Mouse (Mus musculus) heart, embryonic 12.5 days (tissue): ENCODE results near the gene Syt13. TPM values are rescaled to one million over a fixed set of nuclear protein-coding genes. Genes with fewer than 3 reads are reported as not detected.

Experiments
- ATAC-seq: fragments of 200-750 bp; cut with Nextera tagmentation; 2 replicates; pipeline ENCODE4 v1.8.0; 2017; ENCODE audit warnings: moderate TSS enrichment, moderate library complexity; ENCODE audit not compliant: insufficient number of reproducible peaks, low FRiP score
- H3K27ac ChIP-seq: fragments of 300-500 bp; sonication (generic); 2 replicates; pipeline ENCODE4 v1.5.1; 2016; ENCODE audit warnings: mild to moderate bottlenecking, moderate library complexity; ENCODE audit not compliant: poor library complexity, severe bottlenecking
- H3K27me3 ChIP-seq: fragments of 300-500 bp; sonication (generic); replicated peaks from 2 replicates; pipeline ENCODE4 v1.6.1; 2016; ENCODE audit warnings: mild to moderate bottlenecking, moderate library complexity
- H3K36me3 ChIP-seq: fragments of 300-500 bp; sonication (generic); 2 replicates; pipeline ENCODE4 v1.6.1; 2016; ENCODE audit warnings: mild to moderate bottlenecking, moderate library complexity
- H3K4me1 ChIP-seq: fragments of 300-500 bp; sonication (generic); replicated peaks from 2 replicates; pipeline ENCODE4 v1.6.1; 2016; ENCODE audit warnings: mild to moderate bottlenecking
- H3K4me2 ChIP-seq: fragments of 300-500 bp; sonication (generic); 2 replicates; pipeline ENCODE4 v1.6.1; 2016; ENCODE audit warnings: mild to moderate bottlenecking, moderate library complexity
- H3K4me3 ChIP-seq: fragments of 300-500 bp; sonication (generic); 2 replicates; pipeline ENCODE4 v1.5.1; 2016; ENCODE audit warnings: mild to moderate bottlenecking
- H3K9ac ChIP-seq: fragments of 300-500 bp; sonication (generic); 2 replicates; pipeline ENCODE4 v1.6.1; 2016; ENCODE audit warnings: mild to moderate bottlenecking, moderate library complexity
- H3K9me3 ChIP-seq: fragments of 300-500 bp; sonication (generic); replicated peaks from 2 replicates; pipeline ENCODE4 v1.6.1; 2016; ENCODE audit warnings: mild to moderate bottlenecking, moderate library complexity
- WGBS: fragments of 180-500 bp; shearing (Covaris S2); methylation state at CpG from one replicate; pipeline ENCODE4 v1.1.7; 2016; 5-methylcytosine and 5-hydroxymethylcytosine counted together
- polyA plus RNA-seq: library from polyadenylated mRNA; unstranded; fragments of >200 nt; fragmentation: Nextera tagmentation; extraction: Ambion mirVana; gene quantifications from 2 replicates; pipeline ENCODE4 v1.2.1, GENCODE M21; 2016

The Syt13 gene
- polyA plus RNA-seq, 1 experiment from 2014 or later: 0.52 TPM

DNA sequence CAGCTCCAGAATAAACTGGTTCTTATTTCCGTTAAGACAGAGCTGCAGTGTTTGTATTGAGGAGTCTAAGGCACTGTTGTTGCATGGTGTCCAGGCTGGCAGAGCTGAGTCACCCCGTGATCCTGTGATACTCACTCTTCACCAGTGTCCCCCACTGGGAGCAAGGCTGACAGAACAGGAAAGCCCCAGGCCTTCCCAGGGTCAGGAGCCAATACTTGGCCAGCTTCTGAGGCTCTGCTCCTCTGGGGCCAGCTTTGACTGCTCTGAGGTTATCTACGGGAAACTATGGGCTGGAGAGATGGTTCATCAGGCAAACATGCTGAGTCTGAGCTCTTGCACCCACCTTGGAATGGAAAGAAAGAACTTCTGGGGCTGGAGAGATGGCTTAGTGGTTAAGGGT, 28.0 kb upstream of the Syt13 start:
- WGBS: 61% methylated on average over 3 of the region's 3 CpGs
- Histone ChIP-seq H3K9me3 (no peaks in the 10 kb centered on the region), H3K4me3 (no peak overlapping the region), H3K36me3 (no peaks in the 10 kb centered on the region), H3K27ac (no peak overlapping the region), H3K4me2 (no peak overlapping the region), H3K4me1 (peaks cover 9% of the 10 kb centered on the region; the same call in 1 of the 2 replicates), H3K9ac (no peak overlapping the region), H3K27me3 (peaks cover 5% of the 10 kb centered on the region)
- ATAC-seq: no peak

DNA sequence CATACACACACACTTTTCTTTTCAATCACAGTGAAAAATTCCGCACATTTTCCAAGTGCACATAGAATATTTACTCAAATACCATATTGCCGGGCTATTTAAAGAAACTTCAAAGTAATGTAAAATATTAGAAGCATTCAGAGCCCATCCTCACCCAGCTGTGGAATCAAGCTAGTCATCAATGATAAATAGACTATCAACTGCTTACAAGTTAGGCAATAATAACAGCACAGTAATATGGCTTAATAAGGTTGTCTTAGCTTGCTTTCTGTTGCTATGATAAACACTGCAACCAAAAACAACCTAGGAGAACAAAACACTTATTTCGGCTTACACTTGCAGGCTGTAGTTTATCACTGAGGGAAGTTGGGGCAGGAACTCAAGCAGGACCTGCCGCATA, 22.4 kb upstream of the Syt13 start:
- no peak overlapping the region for H3K9ac ChIP-seq
- ATAC-seq: no peak
- peaks cover 5% of the 10 kb centered on the region for H3K27me3 ChIP-seq
- no peaks in the 10 kb centered on the region for H3K4me1 ChIP-seq
- 84% methylated on average over 4 of the region's 4 CpGs for WGBS
- no peak overlapping the region for H3K27ac ChIP-seq
- no peak overlapping the region for H3K4me3 ChIP-seq
- H3K9me3 ChIP-seq: no peaks in the 10 kb centered on the region
- no peaks in the 10 kb centered on the region for H3K36me3 ChIP-seq
- no peak overlapping the region for H3K4me2 ChIP-seq

DNA sequence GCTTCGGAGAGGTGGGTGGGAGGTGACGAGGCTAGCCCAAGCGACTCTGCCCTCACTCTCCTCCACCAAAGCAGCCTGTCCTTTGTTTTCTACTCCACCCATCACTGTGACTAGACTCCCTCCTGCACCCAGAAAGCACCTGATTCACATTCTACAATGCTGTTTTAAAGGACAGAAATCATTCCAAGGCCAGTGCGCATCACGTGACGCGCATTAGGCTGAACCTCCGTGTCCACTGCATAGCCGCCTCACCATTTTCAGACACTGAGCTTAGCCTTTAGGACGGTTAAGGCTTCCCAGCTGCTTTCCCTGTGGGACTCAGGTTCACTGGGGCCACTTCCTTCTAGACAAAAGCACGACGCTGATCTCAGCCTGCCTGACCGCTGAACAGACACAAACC, 11.2 kb upstream of the Syt13 start:
- Histone ChIP-seq H3K4me1 (no peaks in the 10 kb centered on the region), H3K36me3 (no peaks in the 10 kb centered on the region), H3K4me2 (no peak overlapping the region), H3K4me3 (no peak overlapping the region), H3K27me3 (peaks cover 25% of the 10 kb centered on the region), H3K27ac (no peak overlapping the region), H3K9ac (no peak overlapping the region), H3K9me3 (no peaks in the 10 kb centered on the region)
- WGBS: 74% methylated on average over 13 of the region's 13 CpGs
- ATAC-seq: no peak

- Histone ChIP-seq H3K36me3 (no peaks in the 10 kb centered on the region), H3K27ac (no peak overlapping the region), H3K4me2 (no peak overlapping the region), H3K4me1 (no peaks in the 10 kb centered on the region), H3K4me3 (no peak overlapping the region), H3K27me3 (peaks cover 25% of the 10 kb centered on the region), H3K9me3 (no peaks in the 10 kb centered on the region), H3K9ac (no peak overlapping the region; the same call in 1 of the 2 replicates)
- no peak for ATAC-seq
- WGBS: 23% methylated on average over 8 of the region's 8 CpGs
These were observed 10.5 kb upstream of the Syt13 start for GRCm38 (mm10) chr2:92904307-92904859.

DNA sequence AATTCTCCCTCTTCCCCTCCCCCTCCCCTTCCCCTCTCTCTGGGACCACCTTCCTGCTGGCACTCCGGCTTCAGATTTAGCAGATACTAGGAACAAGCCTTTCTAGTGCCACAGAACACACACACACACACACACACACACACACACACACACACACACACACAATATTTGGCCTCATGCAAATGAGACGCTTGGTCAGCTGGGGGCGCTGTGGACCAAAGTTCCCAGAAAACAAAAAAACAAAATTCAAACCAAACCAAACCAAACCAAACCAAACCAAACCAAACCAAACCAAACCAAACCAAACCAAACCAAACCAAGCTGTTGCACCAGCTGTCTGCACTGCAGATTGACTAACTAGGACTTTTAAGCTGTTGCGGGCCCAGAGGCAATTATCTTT, 4.5 kb upstream of the Syt13 start:
- H3K36me3 ChIP-seq: no peaks in the 10 kb centered on the region
- no peak overlapping the region for H3K4me2 ChIP-seq
- H3K27me3 ChIP-seq: peaks cover 42% of the 10 kb centered on the region
- H3K4me3 ChIP-seq: no peak overlapping the region
- H3K4me1 ChIP-seq: peaks cover 7% of the 10 kb centered on the region
- no peak overlapping the region for H3K27ac ChIP-seq
- no peaks in the 10 kb centered on the region for H3K9me3 ChIP-seq
- no peak overlapping the region for H3K9ac ChIP-seq
- 50% methylated on average over 3 of the region's 4 CpGs for WGBS
- no peak for ATAC-seq

- Histone ChIP-seq H3K9ac (no peak overlapping the region), H3K4me2 (no peak overlapping the region), H3K27me3 (peaks cover 52% of the 10 kb centered on the region), H3K4me1 (peaks cover 12% of the 10 kb centered on the region), H3K27ac (no peak overlapping the region), H3K9me3 (no peaks in the 10 kb centered on the region), H3K4me3 (no peak overlapping the region), H3K36me3 (no peaks in the 10 kb centered on the region)
- ATAC-seq: no peak
These were observed 2.6 kb upstream of the Syt13 start for GRCm38 (mm10) chr2:92912312-92912711.

DNA sequence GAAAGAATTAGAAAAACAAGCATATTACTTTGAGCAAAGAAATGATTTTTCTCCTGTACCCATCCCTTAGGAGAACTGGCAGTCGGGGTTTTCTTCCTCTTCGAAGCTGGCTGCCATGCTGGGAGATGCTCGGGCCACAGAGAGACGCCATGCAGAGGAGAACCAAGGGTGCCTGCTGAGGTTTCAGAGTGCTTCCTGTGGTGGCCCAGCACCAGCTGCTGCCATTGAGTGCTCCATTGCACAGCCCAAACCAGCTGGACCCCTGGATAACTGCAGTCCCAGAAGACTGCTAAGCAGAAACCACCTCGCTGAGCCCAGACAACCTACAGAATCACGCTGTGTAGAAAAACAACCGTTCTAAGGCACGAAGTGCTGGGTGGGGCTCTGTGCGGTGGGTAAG, 1.6 kb upstream of the Syt13 start:
- Histone ChIP-seq H3K9ac (no peak overlapping the region), H3K4me1 (peaks cover 12% of the 10 kb centered on the region), H3K36me3 (no peaks in the 10 kb centered on the region), H3K4me2 (no peak overlapping the region), H3K27ac (no peak overlapping the region), H3K4me3 (no peak overlapping the region), H3K9me3 (no peaks in the 10 kb centered on the region), H3K27me3 (peaks cover 62% of the 10 kb centered on the region)
- 10% methylated on average over 9 of the region's 9 CpGs for WGBS
- ATAC-seq: no peak

DNA sequence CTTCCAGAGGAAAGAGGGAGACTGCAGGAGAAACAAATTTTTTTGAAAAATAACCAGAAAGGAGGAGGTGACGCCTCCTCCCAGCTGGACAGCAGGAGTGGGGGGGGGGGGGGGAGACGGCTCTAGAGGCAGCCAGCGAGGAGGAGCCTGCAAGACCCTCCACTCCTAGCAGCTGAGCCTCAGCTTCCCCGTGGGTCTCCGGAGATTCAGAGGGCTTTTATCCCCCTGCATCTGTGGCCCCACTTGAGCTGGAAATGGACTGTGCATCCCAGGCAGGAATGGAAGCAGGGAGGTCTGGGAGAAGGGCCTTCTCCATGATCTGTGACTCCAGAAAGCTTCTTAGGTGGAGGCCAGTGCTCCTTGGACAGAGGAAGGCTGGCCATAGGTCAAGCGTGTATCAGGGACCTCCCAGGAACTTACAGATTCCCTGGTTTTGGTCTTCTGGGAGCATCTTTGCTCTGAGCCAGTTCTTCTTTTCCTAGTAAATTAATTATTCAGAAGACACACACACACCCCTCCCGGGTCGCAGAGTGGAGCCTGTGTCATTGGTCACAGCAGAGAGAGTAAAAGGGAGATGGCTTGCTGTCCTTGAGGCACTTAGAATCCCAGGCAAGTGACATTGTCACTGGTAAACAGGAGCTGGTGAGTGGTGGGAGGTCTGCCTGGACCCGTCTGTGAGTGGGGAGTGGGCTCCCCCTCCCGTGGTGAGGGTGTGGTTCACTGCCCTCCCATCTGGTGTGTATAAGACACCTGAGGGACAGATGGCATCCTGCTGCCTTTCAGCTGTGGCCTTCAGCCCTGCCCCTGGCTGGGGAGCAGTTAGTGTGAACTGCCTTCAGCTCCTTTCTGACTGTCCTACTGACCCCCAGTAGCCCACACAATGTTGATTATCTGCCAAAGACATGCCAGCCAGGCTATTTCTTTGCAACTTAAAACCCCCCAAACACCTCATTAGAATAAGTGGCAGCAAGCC, 1.0 kb downstream of the Syt13 start:
- Histone ChIP-seq H3K36me3 (no peaks in the 10 kb centered on the region), H3K27ac (no peak overlapping the region), H3K4me1 (peaks cover 12% of the 10 kb centered on the region), H3K4me3 (no peak overlapping the region), H3K27me3 (peaks cover 64% of the 10 kb centered on the region), H3K4me2 (peak overlapping the region; percentile 90), H3K9ac (peak overlapping the region; percentile 61; the same call in 1 of the 2 replicates), H3K9me3 (no peaks in the 10 kb centered on the region)
- ATAC-seq: no peak
- 16% methylated on average over 9 of the region's 10 CpGs for WGBS

DNA sequence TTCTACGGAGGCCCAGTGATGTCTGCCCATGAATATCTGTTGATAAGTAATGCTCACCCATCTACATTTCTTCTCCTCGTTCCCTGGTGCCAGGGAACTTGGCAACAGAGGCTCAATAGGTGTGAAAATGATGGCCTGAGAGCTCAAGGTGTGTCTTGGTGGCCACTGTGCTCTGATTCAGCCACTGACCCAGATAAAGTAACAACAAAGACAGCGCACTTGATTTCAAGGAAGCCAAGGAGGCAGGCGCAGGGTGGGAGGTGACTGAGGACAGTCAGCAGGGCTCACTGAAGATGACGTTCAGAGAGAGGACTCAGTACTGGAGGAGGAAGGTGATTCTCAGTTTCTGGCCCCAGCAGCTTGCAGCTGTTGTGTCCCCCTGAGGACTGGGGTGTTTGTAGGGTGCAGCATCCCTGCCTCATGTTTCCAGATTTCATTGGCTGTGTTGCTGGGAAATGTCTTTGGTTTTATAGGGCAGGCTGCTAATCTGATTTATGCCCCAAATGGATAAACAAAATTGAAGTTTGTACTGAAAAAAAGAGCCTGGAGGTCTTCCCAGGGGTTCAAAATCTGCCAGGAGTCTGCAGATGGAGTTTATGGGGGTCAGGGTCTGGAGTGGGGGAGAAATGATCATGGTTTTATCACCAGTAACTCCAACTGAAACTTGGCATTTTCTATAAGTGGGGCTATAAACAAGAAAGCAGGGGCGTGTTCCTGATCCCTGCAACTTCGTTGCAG, 2.7 kb downstream of the Syt13 start:
- 39% methylated on average over 7 of the region's 7 CpGs for WGBS
- H3K4me1 ChIP-seq: peaks cover 12% of the 10 kb centered on the region
- H3K9ac ChIP-seq: no peak overlapping the region
- peaks cover 58% of the 10 kb centered on the region for H3K27me3 ChIP-seq
- H3K4me2 ChIP-seq: no peak overlapping the region
- no peaks in the 10 kb centered on the region for H3K9me3 ChIP-seq
- no peak overlapping the region for H3K4me3 ChIP-seq
- no peak overlapping the region for H3K27ac ChIP-seq
- no peak for ATAC-seq
- H3K36me3 ChIP-seq: no peaks in the 10 kb centered on the region

DNA sequence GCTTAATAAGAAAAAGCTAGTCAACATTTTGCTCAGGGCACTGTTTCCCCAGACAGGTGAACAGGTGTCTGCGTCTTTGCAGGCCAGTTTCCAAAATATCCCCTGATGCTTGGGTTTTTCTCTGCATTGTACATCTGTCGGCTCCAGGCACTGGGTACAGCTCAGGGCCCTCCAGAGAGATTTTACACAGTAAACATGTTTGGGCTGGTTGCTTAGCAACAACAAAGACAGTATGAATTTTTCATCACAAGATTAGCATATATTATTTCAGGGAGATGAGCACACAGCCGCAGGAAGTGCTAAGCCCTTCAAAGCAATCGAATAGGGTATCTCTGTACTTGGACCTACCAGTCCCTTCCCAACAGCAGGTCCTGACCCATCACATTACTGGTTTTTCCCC, 5.8 kb downstream of the Syt13 start:
- Histone ChIP-seq H3K27ac (no peak overlapping the region), H3K4me2 (no peak overlapping the region), H3K4me3 (no peak overlapping the region), H3K9ac (no peak overlapping the region), H3K36me3 (no peaks in the 10 kb centered on the region), H3K9me3 (no peaks in the 10 kb centered on the region), H3K4me1 (peaks cover under 1% of the 10 kb centered on the region; the same call in 1 of the 2 replicates), H3K27me3 (peaks cover 27% of the 10 kb centered on the region)
- ATAC-seq: no peak
- WGBS: 85% methylated on average over 4 of the region's 4 CpGs

DNA sequence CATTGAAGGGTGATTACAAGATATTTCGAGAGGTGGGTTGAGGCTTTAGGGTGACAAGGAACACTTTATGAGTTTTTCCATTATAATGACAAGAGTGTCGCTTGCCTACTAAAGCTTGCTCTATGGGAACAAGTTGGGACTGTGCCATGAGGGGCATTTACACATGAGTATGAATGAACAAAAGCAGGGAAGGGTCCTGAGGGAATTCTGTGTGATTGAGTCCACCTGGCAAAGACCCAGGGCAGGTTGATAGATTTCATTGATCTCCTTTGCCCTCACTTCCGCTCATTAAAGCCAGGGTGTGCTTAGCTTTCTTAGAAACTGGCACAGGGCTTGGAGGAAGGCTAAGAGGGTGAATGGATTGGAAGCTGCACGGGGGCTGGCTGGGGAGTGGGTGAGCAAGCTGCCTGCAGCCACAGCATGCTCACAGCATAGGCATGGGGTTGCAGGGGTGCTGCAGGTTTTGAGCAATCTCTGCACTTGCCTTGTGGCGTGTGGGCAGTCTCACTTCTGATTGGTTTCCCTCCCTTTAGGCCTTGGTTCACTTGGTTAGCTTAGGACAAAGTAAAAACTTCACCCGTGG, 9.9 kb downstream of the Syt13 start:
- Histone ChIP-seq H3K9ac (no peak overlapping the region), H3K27ac (no peak overlapping the region), H3K36me3 (no peaks in the 10 kb centered on the region), H3K27me3 (no peaks in the 10 kb centered on the region; the same call in 1 of the 2 replicates), H3K9me3 (peaks cover 6% of the 10 kb centered on the region; the same call in 1 of the 2 replicates), H3K4me1 (no peaks in the 10 kb centered on the region), H3K4me2 (no peak overlapping the region), H3K4me3 (no peak overlapping the region)
- no peak for ATAC-seq
- 65% methylated on average over 6 of the region's 6 CpGs for WGBS
